Mouse (Mus musculus): ENCODE measurements around the gene P4hb.

GRCm38 (mm10) chr11:120612763-120613162 lies 39.7 kb upstream of the P4hb start:
- TF ChIP-seq TAL1 (IDR thresholded peaks at IDR 0.05; ENCODE audit: low read length) (no peak), GATA1 (IDR thresholded peaks at IDR 0.05; ENCODE audit: low read length) (no peak)

Measured in erythroblast, embryonic 14.5 days (primary cell).